Mouse (Mus musculus) mouse embryonic stem cell (cell line): ENCODE data around the gene Trim12c.
"Not testable (repeated sequence)": the region's sequence is repeated elsewhere in the genome, so short reads cannot be mapped to it uniquely, and the experiment has no call there.

ENCODE experiments used
- in situ Hi-C, 2 experiments: fragments of 300-500 bp; cut with MboI; formaldehyde crosslinking; loops; 1 replicate in 1 of 2; 3 replicates in 1 of 2; pipeline ENCODE4 v1.14.3; 2019 to 2020; ENCODE audit warnings: low sequenced_read_pairs in 2 of 2, low pct_unique_long_range_greater_than_20kb in 1 of 2, mixed read lengths in 1 of 2; ENCODE audit not compliant: unreplicated experiment in 1 of 2

Gene Trim12c

GRCm38 (mm10) chr7:104352717-104353599, at the start of gene Trim12c:
TSS of gene Trim12c (minus strand) at chr7:104353362.
- in situ Hi-C loops, result no loop called here

DNA sequence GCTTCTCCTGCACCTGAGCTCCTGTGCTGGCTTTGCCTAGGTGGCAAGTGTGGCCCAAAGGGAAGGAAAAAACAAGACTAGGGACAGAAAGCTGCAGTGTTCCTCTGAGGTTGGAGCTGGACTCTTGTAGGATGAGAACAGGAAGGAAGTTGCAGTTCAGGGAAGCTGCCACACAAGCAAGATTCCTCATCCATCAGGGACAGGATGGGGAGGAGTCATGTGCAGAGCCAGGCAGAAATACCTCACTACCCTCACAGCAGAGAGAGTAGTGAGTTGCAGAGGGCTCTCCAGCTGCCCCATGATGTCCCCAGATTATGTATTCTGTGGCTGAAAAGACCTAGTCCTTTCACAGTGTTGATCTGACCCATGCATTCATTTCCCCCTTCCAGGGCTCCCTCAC, 48.0 kb upstream of the Trim12c start:
- in situ Hi-C loops, result no loop called here

DNA sequence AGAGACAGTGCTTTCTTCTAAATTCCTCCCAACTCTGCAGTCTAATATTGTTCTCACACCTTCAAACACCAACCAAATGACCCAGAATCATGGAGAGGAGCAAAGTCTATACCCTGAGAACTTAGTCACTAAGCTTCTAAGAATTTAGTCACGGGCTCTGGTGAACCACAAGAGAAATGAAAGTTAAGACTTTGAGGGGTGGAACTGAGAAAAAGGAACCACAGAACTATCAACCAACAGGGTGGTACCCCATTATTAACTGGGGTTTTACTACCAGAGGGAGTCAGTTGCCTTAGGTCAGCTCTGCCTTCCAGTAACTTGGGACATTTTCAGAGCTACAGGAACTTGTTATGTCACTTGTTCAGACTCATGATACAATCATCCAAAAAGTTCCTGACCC, 47.5 kb upstream of the Trim12c start, which contains the start of gene Trim30c:
Trim30c (minus strand) TSS at position 140 of the 400 bp plus-strand sequence.
- in situ Hi-C loops, result no loop called here

DNA sequence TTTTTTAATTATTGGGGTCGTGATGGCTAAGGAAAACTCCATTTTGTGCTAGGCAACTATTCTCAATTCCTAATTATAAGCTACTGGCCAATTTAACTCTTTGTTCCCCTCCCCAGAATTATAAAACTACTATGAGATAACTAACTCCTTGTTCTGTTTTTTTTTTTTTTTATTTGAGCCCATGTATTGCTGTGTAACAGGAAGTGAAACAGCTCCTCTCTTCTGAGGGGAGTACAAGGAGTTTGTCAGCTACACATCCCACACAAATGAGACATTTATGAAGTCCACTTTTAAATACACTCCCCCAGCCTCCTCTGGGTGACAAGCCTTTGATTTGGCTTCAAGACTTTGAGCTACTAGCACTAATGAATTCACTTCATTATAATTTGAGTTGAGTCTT, 45.3 kb upstream of the Trim12c start:
- in situ Hi-C loops, result no loop called here

- in situ Hi-C loops, result no loop called here
Observed at GRCm38 (mm10) chr7:104369736-104370414, 16.7 kb upstream of the Trim12c start, which contains the start of gene Trim30b. TSS of gene Trim30b (minus strand) at chr7:104369884.

DNA sequence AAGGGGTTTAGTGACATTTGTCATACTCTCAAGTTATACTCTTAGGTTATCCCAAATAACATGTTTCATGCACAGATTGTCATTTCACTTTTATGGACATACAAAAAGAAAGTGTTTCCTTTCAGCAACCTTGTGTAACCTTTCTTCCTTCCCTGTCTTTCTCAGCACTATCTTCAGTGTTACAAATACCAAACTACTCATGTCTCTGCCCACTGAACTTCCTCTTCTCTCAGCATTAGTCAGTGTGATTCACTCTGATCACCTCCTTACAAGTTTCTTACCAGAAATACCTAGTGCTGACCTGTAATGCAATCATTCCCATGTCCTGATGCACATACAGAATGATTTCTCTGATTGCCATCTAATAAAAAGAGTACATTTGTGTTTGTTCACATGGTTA, 13.2 kb upstream of the Trim12c start:
- in situ Hi-C loops, result no loop called here

- in situ Hi-C loops, result no loop called here
Observed at GRCm38 (mm10) chr7:104353600-104353967, 422 bp upstream of the Trim12c start.

DNA sequence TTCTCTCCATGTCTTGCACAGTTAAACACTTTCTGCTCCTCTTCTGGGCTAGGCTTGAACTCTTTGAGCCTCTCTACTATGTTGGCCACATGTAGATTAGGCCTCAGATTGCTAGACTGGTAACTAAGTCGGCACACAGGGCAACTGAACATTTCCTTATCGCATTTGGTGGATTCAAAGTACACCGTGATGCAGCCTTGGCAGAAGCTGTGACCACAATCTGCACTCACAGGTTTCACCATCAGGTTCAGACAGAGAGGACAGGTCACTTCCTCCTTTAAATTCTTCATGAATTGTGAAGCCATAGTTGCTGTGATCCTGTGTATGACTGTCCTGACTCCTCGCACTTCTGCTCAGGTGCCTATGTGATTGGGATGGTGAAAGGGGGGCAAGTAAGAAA, 5.1 kb downstream of the Trim12c start:
- in situ Hi-C loops, result not testable (repeated sequence)

DNA sequence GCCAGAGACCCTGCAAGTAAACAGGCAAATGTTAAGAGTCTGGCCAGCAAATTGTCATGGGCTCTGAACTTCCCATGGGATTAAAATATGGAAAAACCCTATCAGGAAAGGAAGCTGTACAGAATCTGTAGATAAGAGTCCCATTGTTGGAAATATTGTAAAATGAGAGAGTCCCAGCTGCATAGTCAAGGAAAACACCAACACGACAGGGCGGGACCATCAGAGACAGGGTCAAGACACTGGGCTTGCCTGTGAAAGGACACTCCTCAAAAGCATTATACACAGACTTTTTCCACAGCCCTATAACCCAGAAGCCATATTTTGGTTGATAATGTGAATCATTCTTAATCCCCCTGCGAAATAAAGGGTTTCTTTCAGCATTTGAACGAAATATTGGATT, 12.4 kb downstream of the Trim12c start:
- in situ Hi-C loops, result not testable (repeated sequence)

DNA sequence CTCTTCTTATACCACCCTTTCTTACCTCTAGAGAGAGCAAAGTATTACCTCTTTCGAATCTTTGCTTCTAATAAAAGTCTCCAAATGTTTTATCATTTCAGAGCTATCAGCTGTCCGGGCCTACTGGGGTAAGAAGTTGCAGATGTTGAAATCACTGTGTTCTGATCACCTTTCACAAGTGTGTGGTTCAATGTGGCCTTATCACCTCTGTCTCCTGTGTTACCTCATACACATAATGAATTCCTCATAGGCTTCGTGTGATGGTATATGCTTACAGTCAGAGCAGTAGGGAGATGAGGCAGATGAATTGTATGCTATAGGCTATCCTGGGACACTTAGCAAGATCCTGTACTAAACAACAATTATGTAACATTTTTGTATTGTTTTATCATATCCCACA, 17.6 kb downstream of the Trim12c start:
- in situ Hi-C loops, result not testable (repeated sequence)

GRCm38 (mm10) chr7:104329171-104329570, 24.0 kb downstream of the Trim12c start, which contains the start of gene Trim34b:
TSS of gene Trim34b (plus strand) at chr7:104329471.
- in situ Hi-C loops, result not testable (repeated sequence)

DNA sequence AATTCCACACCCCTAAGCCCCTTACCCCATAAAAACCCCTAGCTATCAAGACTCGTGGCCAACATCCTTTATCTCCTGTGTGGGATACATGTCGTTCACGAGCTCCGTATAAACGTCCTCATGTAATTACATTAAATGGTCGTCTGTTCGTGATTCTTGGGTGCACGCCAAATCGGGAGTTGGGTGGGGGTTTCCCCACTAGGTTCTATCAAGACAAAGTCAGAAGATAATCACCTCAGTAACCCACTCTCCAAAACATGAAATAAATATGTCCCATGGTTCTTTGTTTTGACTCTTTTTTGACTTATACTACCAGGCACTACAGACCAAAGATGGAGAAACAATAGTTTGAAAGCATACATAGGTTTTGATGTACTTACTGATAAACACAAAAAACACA, 31.1 kb downstream of the Trim12c start:
- in situ Hi-C loops, result no loop called here

DNA sequence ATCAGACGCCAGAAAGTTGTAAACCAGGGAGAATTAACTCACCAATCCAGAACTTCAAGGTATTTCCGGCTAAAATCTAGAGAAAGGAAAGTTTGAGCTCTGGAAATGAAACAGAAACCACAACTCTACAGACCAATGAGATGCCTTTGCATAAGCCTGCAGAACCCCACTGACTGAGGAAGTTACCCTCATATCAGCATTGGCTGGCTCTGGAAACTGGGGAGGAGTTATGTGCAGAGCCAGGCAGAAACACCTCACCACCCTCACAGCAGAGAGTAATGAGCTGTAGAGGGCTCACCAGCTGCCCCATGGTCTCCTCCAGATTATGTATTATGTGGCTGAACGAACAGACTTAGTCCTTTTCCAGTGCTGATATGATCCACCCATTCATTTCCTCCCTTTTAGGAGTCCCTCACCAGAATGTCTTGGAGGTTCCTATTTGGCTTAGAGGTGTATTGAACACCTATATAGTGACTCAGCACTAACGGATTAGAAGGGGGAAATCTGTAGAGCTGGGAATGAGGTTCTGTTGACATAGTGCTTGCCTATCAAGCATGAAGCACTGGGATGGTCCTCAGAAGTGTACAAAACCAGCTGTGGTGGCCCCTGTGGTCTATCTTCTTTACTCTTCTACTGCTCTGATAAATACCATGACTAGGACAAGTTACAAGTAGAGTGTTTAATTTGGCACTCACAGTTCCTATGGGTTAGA, 37.6 kb downstream of the Trim12c start, which contains the start of gene Trim12a:
Trim12a (minus strand) TSS at position 98 of the 712 bp plus-strand sequence.
- in situ Hi-C loops, result not testable (repeated sequence)

DNA sequence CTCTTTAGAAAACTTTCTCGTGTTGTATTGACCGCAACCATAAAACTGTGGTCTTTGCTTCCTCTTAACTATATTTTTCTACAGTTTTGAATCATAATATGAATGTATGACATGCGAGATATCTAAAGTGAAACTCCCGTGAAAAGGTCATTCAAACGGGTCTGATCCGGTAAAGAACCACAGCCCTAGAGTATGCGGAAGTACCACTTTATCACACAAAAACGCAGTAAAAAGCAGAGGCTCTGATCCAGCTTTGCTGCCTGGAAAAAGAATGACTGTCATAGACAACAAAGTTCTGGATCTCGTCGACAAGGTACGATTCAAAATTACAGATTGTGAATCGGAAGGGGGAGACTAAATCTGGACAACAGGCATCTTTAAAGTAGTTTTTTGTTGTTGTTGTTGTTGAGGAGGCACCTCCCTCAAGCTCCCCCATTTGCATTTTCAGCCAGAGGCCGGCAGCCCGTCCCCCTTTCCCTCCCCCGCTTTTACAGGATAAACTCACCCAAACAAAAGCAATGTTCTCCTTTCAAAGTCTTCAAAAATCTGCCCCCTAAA, 38.3 kb downstream of the Trim12c start:
- in situ Hi-C loops, result no loop called here

GRCm38 (mm10) chr7:104291638-104292400, 61.3 kb downstream of the Trim12c start:
- in situ Hi-C loops, result no loop called here

DNA sequence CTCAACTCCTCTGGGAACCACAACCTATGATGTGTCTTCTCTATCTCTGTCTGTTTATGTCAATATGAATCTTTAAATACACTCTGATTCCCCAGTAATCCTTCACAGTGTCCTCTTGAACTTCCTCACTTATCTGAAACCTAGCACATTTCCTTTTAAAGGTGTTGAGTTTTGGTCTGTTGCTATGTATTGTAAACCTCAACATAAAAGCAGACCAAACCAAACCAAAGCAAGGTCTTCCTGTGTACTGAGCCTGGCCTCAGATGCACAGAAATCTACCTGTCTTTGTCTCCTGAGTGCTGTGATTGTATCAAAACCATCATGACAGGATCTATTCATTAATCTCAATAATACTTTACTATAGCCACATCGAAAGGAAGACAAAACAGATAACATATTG, 62.5 kb downstream of the Trim12c start:
- in situ Hi-C loops, result no loop called here
